Mouse (Mus musculus) megakaryocyte, embryonic 14.5 days (primary cell): Measurements from ENCODE around the gene Itga9.

Experiments used
- FLI1 ChIP-seq: IDR thresholded peaks from 2 replicates; pipeline ENCODE4 v1.6.1; 2012; ENCODE audit warnings: low read length, inconsistent platforms, mixed read lengths
- GATA1 ChIP-seq: IDR thresholded peaks from 3 replicates; pipeline ENCODE4 v1.6.1; 2012; ENCODE audit warnings: mixed read lengths, low read length, inconsistent platforms, borderline replicate concordance

GRCm38 (mm10) chr9:118564696-118565095, 41.8 kb upstream of the Itga9 start:
- TF ChIP-seq GATA1 = no peak
- no peak for TF ChIP-seq FLI1
